Mouse (Mus musculus) CD4-positive helper T cell, adult 2 months (primary cell): ENCODE measurements at regions not wholly inside any gene's neighbourhood (a gene's known extent, or its start where the extent isn't known, plus 50 kb on each side); places are given as distances from the start of the nearest gene placed in this dataset.

Experiments
- DNase-seq: peaks from one replicate; pipeline ENCODE4 v3.0.0-alpha.2; 2012; ENCODE audit warnings: low read depth, missing footprints, low spot score

DNA sequence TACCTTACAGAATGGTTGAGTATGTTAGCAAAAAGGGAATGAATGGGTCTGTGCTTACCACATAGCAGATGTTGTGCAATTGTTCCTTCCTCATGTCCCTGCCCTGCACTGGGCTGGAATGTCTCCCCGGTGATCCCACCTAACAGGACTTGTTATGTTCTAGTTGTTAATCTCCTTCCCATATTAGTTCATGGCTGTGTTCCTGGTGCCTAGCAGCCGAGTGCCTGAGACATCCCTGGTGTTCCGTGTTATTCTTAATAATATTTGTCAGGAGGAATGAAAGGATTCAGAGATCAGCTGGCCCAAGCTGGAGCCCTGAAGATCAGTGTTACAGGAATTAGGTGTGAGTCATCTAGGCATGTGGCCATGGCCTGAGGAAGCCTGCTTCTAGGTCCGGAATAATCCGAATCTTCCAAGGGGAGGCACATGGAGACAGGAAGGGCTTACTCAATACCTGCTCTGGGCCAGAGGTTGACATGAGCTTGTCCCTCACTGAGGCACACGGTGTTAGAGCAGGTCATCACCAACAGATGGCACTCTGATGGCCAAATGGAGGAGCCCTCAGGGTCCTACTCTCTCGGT, 171.2 kb downstream of the 4933412E24Rik start:
- no peak for DNase-seq

- DNase-seq, result no peak
These were observed 179.8 kb downstream of the 4933412E24Rik start for GRCm38 (mm10) chr15:59836631-59837030.

DNA sequence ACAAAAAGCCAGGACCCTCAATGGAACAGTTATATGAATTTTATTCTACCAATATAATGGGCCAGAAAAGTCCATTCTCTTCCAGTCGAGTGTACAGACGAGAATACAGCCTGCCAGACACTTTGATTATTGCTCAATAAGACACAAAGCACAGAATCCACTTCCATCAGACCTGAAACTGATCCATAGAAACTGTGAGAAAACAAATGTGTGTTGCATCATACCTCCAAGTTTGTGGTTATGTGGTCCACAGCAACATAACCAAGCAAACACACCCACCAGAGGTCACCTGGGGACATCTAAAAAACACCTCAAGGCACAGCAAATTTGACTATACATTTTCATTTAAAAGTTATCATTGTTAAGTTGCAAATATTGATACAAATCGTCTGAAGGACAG, 183.2 kb downstream of the 4933412E24Rik start:
- DNase-seq, result no peak

DNA sequence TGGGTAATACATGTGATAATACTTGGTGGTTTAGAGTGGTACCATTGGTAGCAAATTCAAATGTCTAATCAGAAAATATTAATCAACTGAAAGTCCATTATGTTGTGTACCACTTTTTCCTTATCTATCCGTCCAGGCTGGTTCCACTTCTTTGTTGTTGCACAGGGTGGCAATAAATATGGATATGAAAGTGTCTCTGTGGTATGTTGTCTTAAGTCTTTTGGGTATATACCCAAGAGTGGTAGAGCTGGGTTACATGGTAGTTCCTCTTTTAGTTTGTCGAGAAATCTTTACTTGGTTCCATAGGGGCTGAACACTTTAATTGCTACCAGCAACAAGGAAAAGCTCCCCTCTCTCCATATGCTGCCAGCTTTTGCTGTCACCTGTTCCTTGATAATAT, 184.9 kb downstream of the 4933412E24Rik start:
- DNase-seq, result no peak

DNA sequence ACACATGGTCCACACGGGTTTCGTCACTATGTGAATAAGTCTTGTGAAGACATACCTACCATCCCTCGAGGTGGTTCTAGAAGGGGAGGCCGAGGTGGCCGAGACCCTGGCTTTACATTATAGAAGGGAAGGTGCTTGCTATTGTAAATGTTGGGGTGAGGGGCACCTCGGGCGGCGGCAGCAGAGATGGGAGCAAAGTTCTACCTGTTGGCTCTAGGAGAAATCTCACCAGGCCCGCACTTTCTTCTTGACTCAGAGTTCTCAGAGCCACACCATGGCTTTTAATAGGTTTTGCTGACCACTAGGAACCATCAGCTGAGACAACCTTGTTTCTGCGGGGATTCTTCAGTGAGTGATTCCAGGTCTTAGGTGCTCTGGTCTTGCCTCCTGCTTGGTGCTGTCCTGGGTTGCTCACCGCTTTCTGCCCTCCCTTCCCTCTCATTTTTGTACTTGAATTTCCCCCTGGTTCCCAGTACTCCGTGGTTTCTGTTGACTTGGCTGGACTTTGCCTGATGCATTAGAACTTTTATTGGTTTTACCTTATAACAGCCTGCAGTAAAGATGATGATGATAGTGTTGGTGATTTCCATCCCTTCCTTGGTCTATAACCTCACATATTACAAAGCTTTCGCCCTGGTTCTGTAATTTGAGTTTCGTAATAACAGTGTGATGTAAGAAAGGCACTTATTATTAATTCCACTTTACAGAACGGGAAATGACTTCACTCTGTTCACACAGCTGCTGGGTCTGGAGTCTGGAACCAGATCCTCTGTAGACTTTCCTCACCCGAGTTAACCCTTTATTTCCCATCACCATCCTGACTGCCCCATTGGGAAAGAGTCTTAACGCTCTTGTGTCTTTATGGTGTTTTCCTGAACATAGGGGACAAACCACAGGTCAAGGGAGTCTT, 185.6 kb downstream of the 4933412E24Rik start:
- DNase-seq, result no peak

GRCm38 (mm10) chr15:59828421-59828820, 188.0 kb downstream of the 4933412E24Rik start:
- peak; percentile 62 for DNase-seq

DNA sequence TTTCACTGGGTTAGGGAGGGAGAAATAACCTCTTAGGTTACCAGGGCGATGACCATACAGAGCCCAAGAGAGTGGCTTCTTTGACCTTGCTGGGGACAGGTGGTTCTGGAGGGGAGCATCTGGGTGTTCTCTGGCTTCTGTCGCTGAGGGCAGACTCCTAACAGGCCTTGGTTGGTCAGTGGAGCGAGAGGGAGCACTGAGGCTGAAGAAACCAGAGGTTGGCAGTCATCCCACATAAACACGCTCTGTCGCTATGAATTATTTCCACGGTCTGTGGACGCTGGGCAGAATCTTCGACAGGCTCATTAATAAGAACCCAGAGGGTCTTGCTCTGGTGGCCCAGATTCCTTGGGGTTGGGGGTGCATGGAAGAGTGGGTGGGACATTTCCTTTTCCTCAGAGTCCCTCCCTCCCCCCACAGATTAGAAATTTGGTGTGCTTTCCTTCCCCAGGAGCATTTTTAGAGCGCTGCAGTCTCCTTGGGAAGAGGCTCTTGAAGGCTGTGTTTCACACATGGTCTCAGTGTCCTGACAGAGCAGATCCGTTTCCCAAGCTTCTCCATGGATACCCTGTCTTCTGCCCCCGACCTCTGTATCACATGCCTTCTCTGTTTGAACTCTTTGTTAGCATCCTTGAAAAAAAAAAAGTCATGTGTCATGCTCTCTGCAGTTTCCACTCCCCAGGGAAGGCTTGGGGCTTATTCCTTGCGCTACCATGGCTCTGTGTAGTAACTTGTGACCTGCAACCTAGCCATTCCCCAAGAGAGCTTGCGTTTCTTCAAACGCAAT, 190.1 kb downstream of the 4933412E24Rik start:
- no peak for DNase-seq

- DNase-seq, result no peak
These were observed 192.5 kb downstream of the 4933412E24Rik start for GRCm38 (mm10) chr15:59823921-59824320.

- no peak for DNase-seq
These were observed 193.3 kb downstream of the 4933412E24Rik start for GRCm38 (mm10) chr15:59822995-59823681.

DNA sequence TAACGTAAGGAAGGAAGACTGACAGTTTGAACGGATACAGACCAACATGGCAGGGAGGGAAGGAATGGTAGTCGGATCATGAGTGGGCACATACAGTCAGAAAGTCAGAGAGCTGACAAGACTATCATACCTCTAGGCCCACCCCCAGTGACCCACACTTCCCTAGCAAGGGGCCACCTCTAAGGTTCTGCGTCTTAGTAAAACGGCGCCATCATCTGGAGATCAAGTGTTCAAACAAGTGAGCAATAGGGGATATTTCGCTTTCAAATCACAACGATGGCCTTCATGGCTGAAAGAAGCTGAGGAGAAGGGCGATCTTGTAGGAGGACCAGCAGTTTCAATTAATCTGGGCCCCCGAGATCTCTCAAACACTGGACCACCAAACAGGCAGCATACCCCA, 196.1 kb downstream of the 4933412E24Rik start:
- no peak for DNase-seq

- DNase-seq, result no peak
These were observed 200.4 kb downstream of the 4933412E24Rik start for GRCm38 (mm10) chr15:59816031-59816430.

DNA sequence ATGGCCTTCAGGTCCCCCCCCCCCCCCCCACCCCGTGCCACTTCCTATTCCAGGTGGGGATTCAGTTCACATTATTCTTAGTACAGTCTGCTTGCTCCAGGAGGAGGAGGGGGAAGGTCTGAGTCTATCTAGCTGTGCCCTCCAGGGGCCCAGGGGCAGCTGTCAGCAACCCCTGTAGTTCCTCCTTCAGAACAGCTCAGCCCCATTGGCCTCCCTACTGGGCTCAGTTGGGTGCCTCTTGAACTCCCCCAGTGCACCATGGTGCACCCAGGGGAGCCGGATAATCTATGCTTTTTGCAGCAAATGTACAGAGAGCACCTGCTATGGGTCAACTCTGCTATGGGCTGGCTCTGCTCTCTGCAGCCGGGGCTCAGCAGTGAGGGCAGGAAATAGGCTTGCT, 204.8 kb downstream of the 4933412E24Rik start:
- no peak for DNase-seq

DNA sequence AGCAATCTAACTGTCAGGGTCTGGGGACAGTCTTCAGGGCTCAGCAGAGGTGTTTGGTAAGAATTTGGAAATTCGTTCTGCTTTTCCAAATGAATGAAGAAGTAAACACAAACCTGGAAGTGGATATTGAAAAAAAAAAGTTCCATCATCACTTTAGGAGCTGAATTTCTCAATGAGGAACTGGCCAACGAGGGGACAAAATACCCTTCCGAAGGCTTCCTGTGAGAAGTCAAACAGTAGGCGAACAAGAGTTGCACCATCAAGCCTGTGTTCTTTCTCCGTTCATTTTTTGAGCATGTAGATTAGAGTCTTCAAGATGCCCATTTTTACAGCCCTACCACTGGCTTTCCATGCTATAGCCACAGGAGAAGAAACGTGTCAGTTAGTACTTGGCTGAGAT, 207.1 kb downstream of the 4933412E24Rik start:
- DNase-seq, result no peak

DNA sequence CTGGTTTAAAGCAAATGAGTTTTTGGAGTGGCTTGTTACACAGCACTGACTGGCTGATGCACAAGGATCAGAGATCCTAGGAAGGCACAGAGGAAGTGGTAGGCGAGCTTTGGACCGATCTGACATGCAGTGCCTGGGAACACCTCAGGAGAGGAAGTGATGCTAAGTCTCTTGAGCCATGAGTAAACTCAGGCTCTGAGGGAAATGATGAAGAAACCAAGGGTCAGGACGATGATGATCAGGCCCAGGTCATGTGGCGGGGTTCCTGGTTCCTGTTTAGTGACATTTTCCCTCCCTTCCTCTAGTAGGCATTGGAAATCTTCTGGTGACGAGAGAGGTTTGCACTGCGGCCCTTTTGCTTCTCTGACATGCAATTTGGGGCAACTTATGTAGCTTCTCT, 208.7 kb downstream of the 4933412E24Rik start:
- no peak for DNase-seq

- DNase-seq, result no peak
These were observed 210.6 kb downstream of the 4933412E24Rik start for GRCm38 (mm10) chr15:59805771-59806170.

DNA sequence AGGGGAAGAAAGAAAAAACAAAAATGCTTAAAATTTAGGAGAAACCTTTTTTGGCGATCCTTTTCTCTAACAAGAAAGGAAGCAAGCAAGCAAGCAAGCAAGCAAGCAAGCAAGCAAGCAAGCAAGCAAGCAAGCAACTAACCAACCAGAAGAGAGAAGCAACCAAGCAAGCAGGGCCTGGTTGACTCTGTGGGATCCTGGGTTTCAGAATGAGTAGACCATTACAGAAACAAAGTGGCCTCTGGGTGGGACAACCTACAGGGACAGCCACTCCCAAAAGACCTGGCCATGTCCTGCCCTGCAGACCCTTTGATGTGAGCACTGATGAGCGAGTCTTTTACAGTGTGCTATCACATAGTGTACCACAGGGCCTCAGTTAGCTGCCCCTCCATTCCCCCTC, 211.6 kb downstream of the 4933412E24Rik start:
- no peak for DNase-seq

DNA sequence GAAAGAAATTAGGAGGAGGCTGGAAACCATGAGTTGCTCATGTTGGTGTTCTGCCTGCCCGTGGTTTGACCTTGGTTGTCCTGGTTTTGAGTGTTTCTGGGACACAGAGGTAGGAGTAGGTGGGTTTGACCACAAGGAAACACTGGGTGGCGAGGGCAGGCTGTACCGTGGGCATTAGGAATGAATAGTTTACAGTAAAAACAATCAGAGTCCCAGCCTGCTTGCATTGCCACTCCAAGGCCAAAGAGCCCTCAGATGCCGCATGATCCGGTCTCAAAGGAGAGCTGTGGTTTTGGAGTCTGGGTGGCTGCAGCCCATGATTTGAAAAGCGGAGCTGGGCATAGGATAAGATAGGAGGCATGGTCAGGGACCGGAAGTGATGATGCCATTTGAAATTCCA, 212.0 kb downstream of the 4933412E24Rik start:
- no peak for DNase-seq

DNA sequence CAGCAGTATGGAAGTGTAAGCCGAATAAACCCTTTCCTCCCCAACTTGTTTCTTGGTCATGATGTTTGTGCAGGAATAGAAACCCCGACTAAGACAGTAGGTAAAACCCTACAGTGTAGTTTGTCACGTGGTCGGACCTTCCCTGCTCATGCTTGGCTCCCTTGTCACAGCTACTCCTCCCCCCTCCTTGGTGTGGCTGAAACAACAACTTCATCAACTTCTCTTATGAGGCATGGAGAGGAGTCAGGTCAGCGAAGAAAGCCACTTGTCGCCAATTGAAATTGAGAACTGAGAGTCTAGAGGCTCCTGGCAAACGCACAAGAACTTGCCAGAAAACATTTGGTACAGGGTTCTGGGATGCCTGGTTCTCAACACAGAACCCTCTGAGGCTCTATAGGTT, 214.1 kb downstream of the 4933412E24Rik start:
- DNase-seq, result no peak

GRCm38 (mm10) chr15:59799124-59799815, 217.1 kb downstream of the 4933412E24Rik start:
- DNase-seq, result no peak

DNA sequence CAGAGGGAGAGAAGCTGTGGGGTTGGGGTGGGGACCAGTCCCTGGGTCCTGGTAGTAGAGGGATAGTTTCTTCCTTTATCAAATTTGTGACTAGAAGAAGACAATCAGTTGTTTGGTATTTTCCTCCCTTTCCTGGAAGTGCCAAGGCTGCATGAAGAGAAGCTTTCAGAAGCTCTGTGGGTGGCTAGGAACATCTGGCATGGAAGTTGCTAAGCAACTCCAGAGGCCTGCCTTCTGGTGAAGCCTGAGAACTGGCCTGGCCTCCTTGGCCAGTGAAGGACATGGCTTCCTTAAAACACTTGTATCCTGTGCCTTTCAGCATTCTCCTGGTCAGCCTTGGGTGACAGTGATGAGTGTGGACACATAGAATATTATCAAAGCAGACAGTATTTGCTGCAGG, 217.9 kb downstream of the 4933412E24Rik start:
- DNase-seq, result no peak

DNA sequence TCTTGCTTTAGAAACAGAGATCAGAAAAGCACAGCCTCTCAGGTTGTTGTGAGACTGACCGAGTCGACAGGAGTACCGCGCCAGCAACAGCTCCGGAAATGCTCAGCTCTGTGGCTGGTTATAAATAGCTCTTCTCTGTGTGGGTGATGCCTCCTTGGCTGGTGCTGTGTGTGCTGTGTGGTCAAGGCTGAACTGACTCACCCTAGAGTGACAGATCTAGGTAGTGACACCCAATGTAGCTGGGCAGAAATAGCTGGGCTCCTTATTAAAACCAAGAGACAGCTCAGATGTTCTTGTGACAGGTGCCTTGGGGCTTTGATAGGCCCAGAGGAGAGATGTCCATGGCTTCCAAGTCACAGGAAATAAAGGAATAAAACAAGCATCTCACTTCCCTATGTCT, 220.7 kb downstream of the 4933412E24Rik start:
- peak; percentile 68 for DNase-seq
